Mouse (Mus musculus) subcutaneous adipose tissue, adult 2 months (tissue): ENCODE measurements around the gene Art4. TPM values are rescaled to one million over a fixed set of nuclear protein-coding genes. Genes with fewer than 3 reads are reported as not detected.

Source experiments
- polyA plus RNA-seq: library from polyadenylated mRNA; depleted of rRNA; stranded (reverse); fragments of >200 nt; gene quantifications from 2 replicates; pipeline ENCODE4 v1.2.3, GENCODE M21; 2012; ENCODE audit warnings: low replicate concordance; rRNA removed

The Art4 gene
- 1.4 TPM in 2 replicates for polyA plus RNA-seq

DNA sequence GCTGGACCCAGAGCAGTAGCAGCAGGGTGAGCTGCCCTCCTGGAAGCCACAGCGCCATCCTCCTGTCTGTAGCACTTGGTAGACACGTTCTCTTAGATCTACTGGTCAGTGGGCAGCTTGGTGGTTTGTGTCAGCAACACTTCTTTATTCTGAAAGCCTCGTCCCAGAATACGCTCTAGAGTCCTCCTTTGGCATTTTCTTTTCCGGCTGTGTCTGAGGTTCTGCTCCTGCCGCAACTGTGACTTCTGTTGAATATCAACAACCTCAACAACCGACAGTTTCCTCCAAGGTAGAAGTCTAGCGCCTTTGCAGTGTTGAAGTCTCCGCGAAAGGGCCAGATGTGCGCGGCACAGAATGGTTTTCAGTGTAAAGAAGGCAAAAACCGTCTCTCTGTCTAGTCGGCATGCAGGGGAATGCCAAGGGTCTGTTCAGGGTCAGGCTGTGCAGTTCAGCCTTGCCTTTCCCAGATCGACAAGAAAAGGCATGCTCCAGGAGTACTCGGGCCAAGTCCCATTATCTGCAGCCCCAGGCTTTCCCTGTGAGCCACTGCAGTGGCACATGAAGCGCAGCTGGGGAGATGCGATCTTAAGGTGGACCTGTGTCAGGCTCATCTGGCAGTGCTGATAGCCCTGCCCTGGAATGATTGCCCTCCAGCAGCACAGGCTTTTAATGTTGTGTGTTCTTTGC, at the start of gene Art4:
Gene Art4, minus strand, starts transcription at position 548 of the 687 bp plus-strand sequence.

DNA sequence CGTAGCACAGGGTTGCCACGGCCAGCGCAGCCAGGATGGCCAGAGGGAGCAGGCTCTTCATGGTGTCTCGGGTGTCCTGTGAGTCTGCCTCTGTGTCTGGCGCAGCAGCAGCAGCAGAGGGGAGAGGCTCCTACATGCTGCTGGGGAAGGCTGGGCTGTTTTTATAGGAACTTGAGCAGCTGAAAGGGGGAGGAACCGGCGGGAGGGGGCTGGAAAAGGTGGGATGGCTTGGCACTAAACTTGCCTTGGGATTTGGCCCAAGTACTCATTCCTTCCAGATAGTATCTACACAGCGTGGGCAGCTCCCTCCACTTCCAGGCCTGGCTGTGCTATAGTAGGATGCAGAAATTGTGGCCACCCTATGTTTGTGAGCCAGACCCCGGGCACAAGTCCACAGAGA, 18.1 kb upstream of the Art4 start, which contains the start of gene Mgp:
Gene Mgp, minus strand, starts transcription at position 154 of the 400 bp plus-strand sequence.

DNA sequence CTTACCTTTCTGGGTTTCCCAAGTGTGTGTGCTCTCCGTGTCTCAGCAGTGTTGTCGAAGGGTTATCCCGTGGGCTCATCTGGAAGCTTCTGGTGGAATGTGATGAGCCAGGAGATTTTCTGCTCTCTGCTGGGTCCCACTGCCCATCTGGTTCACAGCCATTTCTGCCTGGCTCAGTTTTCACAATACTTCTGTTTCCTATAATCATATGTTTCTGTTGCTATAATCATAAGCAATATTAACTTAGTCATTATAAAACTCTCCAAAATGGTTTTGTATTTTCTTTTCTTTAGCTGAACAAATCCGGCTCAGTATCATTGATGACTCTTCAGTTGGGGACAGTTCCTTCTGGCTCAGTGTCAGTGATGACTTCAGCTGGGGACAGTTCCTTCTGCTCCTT, 22.2 kb downstream of the Art4 start, which contains the start of gene Smco3:
Gene Smco3, minus strand, starts transcription at position 101 of the 400 bp plus-strand sequence.

DNA sequence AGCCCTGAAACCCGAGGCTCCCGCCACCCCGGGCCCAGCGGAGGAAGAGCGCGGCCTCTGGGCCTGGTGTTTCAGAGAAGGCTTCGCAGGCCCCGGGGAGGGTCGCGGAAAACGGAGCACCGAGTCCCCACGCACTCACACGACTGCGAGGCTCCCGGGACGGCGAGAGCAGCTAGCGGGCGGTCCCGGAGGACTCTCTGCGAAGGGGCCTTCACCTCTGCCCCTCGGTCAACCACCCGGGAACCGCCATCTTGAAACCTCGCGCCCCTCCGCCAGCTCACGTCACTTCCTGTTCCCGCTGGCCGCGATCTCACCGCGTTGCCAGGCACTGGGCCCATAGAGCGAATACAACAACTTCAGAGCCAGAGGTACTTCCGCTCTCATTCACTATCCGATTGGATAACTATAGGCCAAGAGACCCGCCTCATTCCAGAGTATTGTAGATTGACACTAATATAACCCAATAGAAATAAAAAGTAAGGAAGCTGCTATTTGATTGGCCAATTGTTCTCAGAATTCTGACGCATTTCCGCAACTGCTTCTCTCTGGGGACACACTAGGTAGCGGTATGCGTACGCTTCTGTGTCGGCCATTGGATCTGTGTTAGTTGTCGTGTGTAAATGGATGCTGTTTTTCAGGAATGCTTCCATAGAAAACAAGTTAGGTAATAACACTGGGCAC, 29.5 kb downstream of the Art4 start, which contains the start of gene Wbp11:
Gene Wbp11, minus strand, starts transcription at position 353 of the 681 bp plus-strand sequence.

DNA sequence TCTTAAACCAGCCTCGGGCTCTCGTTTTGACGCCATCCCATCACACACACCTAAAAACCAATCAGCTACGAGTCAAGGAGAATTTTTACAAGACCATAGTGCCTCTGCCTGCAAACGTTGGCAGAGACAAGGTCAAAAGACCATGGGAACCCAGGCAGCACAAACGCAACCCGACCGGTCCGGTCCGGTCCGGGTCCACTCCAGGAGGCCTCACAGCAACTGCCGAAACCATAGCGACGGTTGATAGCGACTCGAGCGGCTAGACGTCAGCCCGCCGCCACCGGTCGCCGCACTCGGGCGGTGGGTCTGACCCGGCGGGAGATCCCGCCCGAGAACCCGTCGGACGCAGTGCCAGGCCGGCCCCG, 30.0 kb downstream of the Art4 start, which contains the start of gene BC049715:
Gene BC049715, plus strand, starts transcription at position 111 of the 365 bp plus-strand sequence.

DNA sequence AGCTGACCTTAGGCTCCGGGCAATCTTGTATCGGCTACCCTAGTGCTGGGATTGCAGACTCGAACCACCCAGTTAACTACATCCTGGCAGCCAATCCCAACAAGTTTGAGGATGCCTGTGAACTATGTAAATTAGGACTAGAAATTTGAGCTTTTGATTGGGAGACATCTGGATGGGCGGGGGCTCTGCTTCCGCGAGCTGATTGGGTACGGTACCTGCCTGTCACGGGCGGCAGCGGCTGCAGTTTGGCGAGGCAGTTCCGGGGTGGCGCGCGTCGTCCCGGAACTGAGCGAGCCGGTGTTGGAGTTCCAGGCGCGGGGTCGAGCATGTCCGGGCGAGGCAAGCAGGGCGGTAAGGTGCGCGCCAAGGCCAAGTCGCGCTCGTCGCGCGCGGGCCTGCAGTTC, 49.5 kb downstream of the Art4 start, which contains the start of gene H2afj:
Gene H2afj, plus strand, starts transcription at position 231 of the 404 bp plus-strand sequence.

DNA sequence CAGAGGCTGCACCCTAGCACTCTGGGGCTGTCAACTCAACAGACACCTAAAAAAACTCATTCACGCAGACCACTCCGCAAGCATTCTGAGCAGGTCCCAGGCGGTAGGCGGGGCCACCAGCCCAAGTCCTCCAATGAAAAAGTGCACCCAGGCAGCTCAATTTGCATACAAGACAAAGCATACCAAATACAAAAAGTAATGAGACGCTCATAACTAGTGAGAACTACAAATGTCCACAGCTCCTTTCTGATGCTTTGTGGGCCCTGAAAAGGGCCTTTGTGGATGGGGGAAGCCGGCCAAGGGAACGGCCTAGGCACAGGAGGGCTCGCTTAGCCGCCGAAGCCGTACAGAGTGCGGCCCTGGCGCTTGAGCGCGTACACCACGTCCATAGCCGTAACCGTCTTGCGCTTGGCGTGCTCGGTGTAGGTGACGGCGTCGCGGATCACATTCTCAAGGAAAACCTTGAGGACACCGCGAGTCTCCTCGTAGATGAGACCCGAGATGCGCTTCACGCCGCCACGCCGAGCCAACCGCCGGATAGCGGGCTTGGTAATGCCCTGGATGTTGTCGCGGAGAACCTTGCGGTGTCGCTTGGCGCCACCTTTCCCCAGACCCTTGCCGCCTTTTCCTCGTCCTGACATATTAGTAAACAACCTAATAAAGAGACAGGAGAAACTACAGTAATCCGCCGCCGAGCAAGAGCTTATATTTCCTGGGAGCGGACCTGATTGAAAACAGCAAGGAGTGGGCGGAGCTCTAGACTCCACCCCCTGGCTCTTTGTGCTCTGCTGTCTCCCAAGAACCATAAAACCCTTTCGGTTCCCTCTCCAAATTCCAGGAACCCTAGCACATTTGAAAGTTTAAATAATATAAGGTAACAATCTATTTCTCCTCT, 53.5 kb downstream of the Art4 start, which contains the start of gene Hist4h4:
Gene Hist4h4, minus strand, starts transcription at position 677 of the 895 bp plus-strand sequence.

Other genes starting within 250 kb of the Art4 start
- gene Plbd1, start 195.8 kb downstream of the Art4 start, polyA plus RNA-seq, result 37.1 and 69.5 TPM in 2 replicates
- gene Gucy2c, start 76.0 kb downstream of the Art4 start, polyA plus RNA-seq, result 0.03 and 0.05 TPM in 2 replicates
- 0.34 and 1.8 TPM in 2 replicates for gene Hist4h4, start 53.3 kb downstream of the Art4 start, polyA plus RNA-seq
- 129 and 225 TPM in 2 replicates for gene H2afj, start 49.5 kb downstream of the Art4 start, polyA plus RNA-seq
- gene BC049715, start 30.1 kb downstream of the Art4 start, polyA plus RNA-seq, result 0.27 and 0.47 TPM in 2 replicates
- 30.6 and 38.2 TPM in 2 replicates for gene Wbp11, start 29.5 kb downstream of the Art4 start, polyA plus RNA-seq
- gene Smco3, start 22.3 kb downstream of the Art4 start, polyA plus RNA-seq, result 0.07 and 0.57 TPM in 2 replicates
- gene Mgp, start 18.1 kb upstream of the Art4 start, polyA plus RNA-seq, result 1,564 and 1,581 TPM in 2 replicates
- 0.17 TPM in 1 of 2 replicates, not detected in the other for gene Erp27, start 64.4 kb upstream of the Art4 start, polyA plus RNA-seq
- gene Pde6h, start 66.1 kb upstream of the Art4 start, polyA plus RNA-seq, result 0.20 TPM in 1 of 2 replicates, not detected in the other
- gene Arhgdib, start 84.2 kb upstream of the Art4 start, polyA plus RNA-seq, result 72.2 and 73.3 TPM in 2 replicates